Mouse (Mus musculus) left cerebral cortex, adult 2 months (tissue): Measurements from ENCODE around the gene Zfp39. TPM values are rescaled to one million over a fixed set of nuclear protein-coding genes. Genes with fewer than 3 reads are reported as not detected.
"Not testable (repeated sequence)": the region's sequence is repeated elsewhere in the genome, so short reads cannot be mapped to it uniquely, and the experiment has no call there.

Experiments
- DNase-seq, 2 experiments: peaks; one replicate each; pipeline ENCODE4 v3.0.0; 2021 to 2022; ENCODE audit warnings: low spot score in 2 of 2, mixed read lengths in 1 of 2; ENCODE audit errors: extremely low spot score in 1 of 2
- H3K27ac ChIP-seq: fragments of 200-600 bp; 2 replicates; pipeline ENCODE4 v1.8.1; 2022
- H3K4me3 ChIP-seq: fragments of 200-600 bp; 2 replicates; pipeline ENCODE4 v1.8.1; 2022
- CTCF ChIP-seq: fragments of 200-600 bp; IDR thresholded peaks from 2 replicates; pipeline ENCODE4 v1.8.1; 2022; ENCODE audit warnings: antibody characterized with exemption, mild to moderate bottlenecking, moderate library complexity
- intact Hi-C: fragments of 180-260 bp; cut with DNase I; formaldehyde crosslinking; loops from one replicate; pipeline ENCODE4 v1.15.1; 2025
- total RNA-seq, 2 experiments: library from RNA; stranded (reverse); gene quantifications; 2 replicates each; pipeline ENCODE4 v1.2.3; 2021

Gene Zfp39
- total RNA-seq, 2 experiments from 2014 or later, result 8.2 to 9.0 TPM

GRCm38 (mm10) chr11:58867039-58867953, 36.7 kb downstream of the Zfp39 start, which contains the start of gene 2810021J22Rik:
Gene 2810021J22Rik, plus strand, starts transcription at chr11:58867216.
- H3K4me3 ChIP-seq, result peak within 1 kb of the TSS; percentile 66
- peak; percentile 76 to 84 for DNase-seq
- TF ChIP-seq CTCF, result peak; percentile 22
- intact Hi-C loops, result no loop called here
- peak within 1 kb of the TSS; percentile 77 for H3K27ac ChIP-seq

GRCm38 (mm10) chr11:58860744-58861143, 43.3 kb downstream of the Zfp39 start:
- no peak for TF ChIP-seq CTCF
- H3K27ac ChIP-seq, result no peak overlapping the region
- no peak for DNase-seq
- no peak overlapping the region for H3K4me3 ChIP-seq
- intact Hi-C loops, result no loop called here

- intact Hi-C loops, result no loop called here
- no peak overlapping the region for H3K27ac ChIP-seq
- no peak overlapping the region for H3K4me3 ChIP-seq
- DNase-seq, result no peak
- no peak for TF ChIP-seq CTCF
Observed at GRCm38 (mm10) chr11:58849731-58850130, 54.3 kb downstream of the Zfp39 start.

GRCm38 (mm10) chr11:58847636-58848035, 56.4 kb downstream of the Zfp39 start:
- peak overlapping the region; percentile 81 for H3K4me3 ChIP-seq
- no peak for TF ChIP-seq CTCF
- intact Hi-C loops, result no loop called here
- peak overlapping the region; percentile 87 for H3K27ac ChIP-seq
- DNase-seq, result no peak

- intact Hi-C loops, result no loop called here
- TF ChIP-seq CTCF, result no peak
- H3K4me3 ChIP-seq, result peak within 1 kb of the TSS; percentile 81
- H3K27ac ChIP-seq, result peak within 1 kb of the TSS; percentile 87
- peak; percentile 82 to 89 for DNase-seq
Observed at GRCm38 (mm10) chr11:58846919-58847461, 57.0 kb downstream of the Zfp39 start, which contains the start of gene Gm12258. Gene Gm12258, plus strand, starts transcription at chr11:58847158.

- DNase-seq, H3K27ac ChIP-seq, intact Hi-C loops, H3K4me3 ChIP-seq: not testable (repeated sequence)
Observed at GRCm38 (mm10) chr11:58838951-58839350, 65.1 kb downstream of the Zfp39 start, which contains the start of gene Olfr311. Gene Olfr311, plus strand, starts transcription at chr11:58839251.

Other genes starting within 250 kb of the Zfp39 start
- gene Olfr322, start 245.4 kb downstream of the Zfp39 start, total RNA-seq, result not detected
- not detected for gene Olfr320, start 223.1 kb downstream of the Zfp39 start, total RNA-seq
- not detected for gene Olfr319, start 205.1 kb downstream of the Zfp39 start, total RNA-seq
- gene Olfr318, start 180.2 kb downstream of the Zfp39 start, total RNA-seq, result not detected
- gene Olfr317, start 165.0 kb downstream of the Zfp39 start, total RNA-seq, result under 1 TPM in 1 of 2 experiments, not detected in 1; 0.23 TPM
- gene Olfr316, start 151.5 kb downstream of the Zfp39 start, total RNA-seq, result 1 to 10 TPM; 1.2 to 1.4 TPM
- not detected for gene Olfr315, start 131.0 kb downstream of the Zfp39 start, total RNA-seq
- gene Olfr314, start 121.3 kb downstream of the Zfp39 start, total RNA-seq, result not detected
- 1 to 10 TPM; 1.4 to 3.5 TPM for gene Fam183b, start 102.3 kb downstream of the Zfp39 start, total RNA-seq
- gene Olfr313, start 89.2 kb downstream of the Zfp39 start, total RNA-seq, result not detected
- under 1 TPM in 1 of 2 experiments, not detected in 1; 0.09 TPM for gene Olfr312, start 75.0 kb downstream of the Zfp39 start, total RNA-seq
- under 1 TPM in 1 of 2 experiments, not detected in 1; 0.26 TPM for gene Olfr311, start 65.0 kb downstream of the Zfp39 start, total RNA-seq
- 10 to 100 TPM; 17.3 to 20.2 TPM for gene Gm12258, start 57.1 kb downstream of the Zfp39 start, total RNA-seq
- 10 to 100 TPM; 10.9 to 11.5 TPM for gene 2810021J22Rik, start 37.0 kb downstream of the Zfp39 start, total RNA-seq
- gene Btnl10, start 13.7 kb upstream of the Zfp39 start, total RNA-seq, result not detected
- gene Rnf187, start 34.7 kb upstream of the Zfp39 start, total RNA-seq, result 100 to 1,000 TPM; 445 to 469 TPM
- gene Hist3h2ba, start 44.7 kb upstream of the Zfp39 start, total RNA-seq, result 10 to 100 TPM; 88.5 to 98.9 TPM
- 10 to 100 TPM; 55.5 to 59.1 TPM for gene Hist3h2a, start 50.5 kb upstream of the Zfp39 start, total RNA-seq
- 1 to 10 TPM; 4.8 to 4.9 TPM for gene Trim17, start 50.5 kb upstream of the Zfp39 start, total RNA-seq
- gene Trim11, start 73.9 kb upstream of the Zfp39 start, total RNA-seq, result 10 to 100 TPM; 25.6 to 26.1 TPM
- gene Obscn, start 232.2 kb upstream of the Zfp39 start, total RNA-seq, result 1 to 10 TPM; 1.5 to 1.9 TPM